Mouse (Mus musculus): ENCODE results near the gene Hist1h4c. TPM values are rescaled to one million over a fixed set of nuclear protein-coding genes. Genes with fewer than 3 reads are reported as not detected.

Gene Hist1h4c
- total and polyA plus RNA-seq, 2 experiments from 2014 or later: 4.6 to 1,400 TPM

- H3K9ac ChIP-seq (replicated peaks; ENCODE audit: low read length): no peak overlapping the region
- ATAC-seq (no peak), DNase-seq (ENCODE audit: low spot score) (no peak)
Observed at GRCm38 (mm10) chr13:23682623-23682946, 15.7 kb downstream of the Hist1h4c start.

GRCm38 (mm10) chr13:23681990-23682582 lies 16.2 kb downstream of the Hist1h4c start:
- no peaks in the 10 kb centered on the region for H3K27me3 ChIP-seq (ENCODE audit: insufficient read depth, low read length)
- TF ChIP-seq CTCF (IDR thresholded peaks at IDR 0.05; ENCODE audit: low read depth): no peak
- no peak overlapping the region for H3K27ac ChIP-seq
- no peak overlapping the region for H3K4me2 ChIP-seq (ENCODE audit: low read depth, low read length)
- H3K36me3 ChIP-seq (ENCODE audit: insufficient read depth, low read length): no peaks in the 10 kb centered on the region
- 92% methylated on average over 6 of the region's 6 CpGs for WGBS
- peaks cover 3% of the 10 kb centered on the region; the same call in 1 of the 2 replicates for H3K4me1 ChIP-seq (ENCODE audit: insufficient read depth, low read length)
- DNase-seq (ENCODE audit: low spot score): no peak
- H3K4me3 ChIP-seq (ENCODE audit: low read length): no peak overlapping the region
- no peak for ATAC-seq
- no peaks in the 10 kb centered on the region for H3K9me3 ChIP-seq (ENCODE audit: low read length)
- H3K9ac ChIP-seq (replicated peaks; ENCODE audit: low read length): no peak overlapping the region

More at GRCm38 (mm10) chr13:23682623-23682946, 15.7 kb downstream of the Hist1h4c start:
- Histone ChIP-seq H3K4me2 (ENCODE audit: low read depth, low read length) (peak overlapping the region; percentile 57), H3K36me3 (ENCODE audit: insufficient read depth, low read length) (no peaks in the 10 kb centered on the region), H3K27ac (peak overlapping the region; percentile 96; the same call in 1 of the 2 replicates), H3K27me3 (ENCODE audit: insufficient read depth, low read length) (no peaks in the 10 kb centered on the region), H3K4me3 (ENCODE audit: low read length) (no peak overlapping the region; the same call in 1 of the 2 replicates), H3K4me1 (ENCODE audit: insufficient read depth, low read length) (peaks cover 3% of the 10 kb centered on the region; the same call in 1 of the 2 replicates), H3K9me3 (ENCODE audit: low read length) (no peaks in the 10 kb centered on the region)
- WGBS: 47% methylated on average over 1 of the region's 1 CpGs
- no peak for TF ChIP-seq CTCF (IDR thresholded peaks at IDR 0.05; ENCODE audit: low read depth)

- no peaks in the 10 kb centered on the region for H3K9me3 ChIP-seq (ENCODE audit: low read length)
- no peak for DNase-seq (ENCODE audit: low spot score)
- no peak for ATAC-seq
- H3K4me2 ChIP-seq (ENCODE audit: low read depth, low read length): no peak overlapping the region
- H3K27ac ChIP-seq: no peak overlapping the region
- no peaks in the 10 kb centered on the region for H3K4me1 ChIP-seq (ENCODE audit: insufficient read depth, low read length)
- H3K27me3 ChIP-seq (ENCODE audit: insufficient read depth, low read length): no peaks in the 10 kb centered on the region
- no peak for TF ChIP-seq CTCF (IDR thresholded peaks at IDR 0.05; ENCODE audit: low read depth)
- no peak overlapping the region for H3K9ac ChIP-seq (replicated peaks; ENCODE audit: low read length)
- no peak overlapping the region for H3K4me3 ChIP-seq (ENCODE audit: low read length)
- H3K36me3 ChIP-seq (ENCODE audit: insufficient read depth, low read length): no peaks in the 10 kb centered on the region
- WGBS: 73% methylated on average over 3 of the region's 3 CpGs
Observed at GRCm38 (mm10) chr13:23662536-23662935, 35.7 kb downstream of the Hist1h4c start.

- no peaks in the 10 kb centered on the region for H3K9me3 ChIP-seq (ENCODE audit: low read length)
- WGBS: 67% methylated on average over 6 of the region's 6 CpGs
- no peak for TF ChIP-seq CTCF (IDR thresholded peaks at IDR 0.05; ENCODE audit: low read depth)
Observed at GRCm38 (mm10) chr13:23659636-23660366, 38.5 kb downstream of the Hist1h4c start.

More at GRCm38 (mm10) chr13:23659636-23660366, 38.5 kb downstream of the Hist1h4c start:
- Histone ChIP-seq H3K36me3 (ENCODE audit: insufficient read depth, low read length) (no peaks in the 10 kb centered on the region), H3K9ac (replicated peaks; ENCODE audit: low read length) (no peak overlapping the region), H3K4me2 (ENCODE audit: low read depth, low read length) (no peak overlapping the region), H3K27me3 (ENCODE audit: insufficient read depth, low read length) (no peaks in the 10 kb centered on the region), H3K4me3 (ENCODE audit: low read length) (no peak overlapping the region), H3K4me1 (ENCODE audit: insufficient read depth, low read length) (no peaks in the 10 kb centered on the region), H3K27ac (no peak overlapping the region)
- no peak for ATAC-seq
- no peak for DNase-seq (ENCODE audit: low spot score)

Small RNA genes lying within 50 kb of the gene (microRNA-seq; reads per million reads assigned to microRNA genes)
- gene Gm44314: 0 reads per million in 2 experiments
- gene Gm44350: 0 reads per million in 2 experiments

Other genes with a start within 250 kb of the Hist1h4c start
Only the 30 nearest of the 38 such genes appear.
- 544 and 673 TPM in 2 replicates for gene Hist1h3g, start 163.0 kb downstream of the Hist1h4c start, total RNA-seq (2014; rRNA removed)
- gene Hist1h3g, start 163.0 kb downstream of the Hist1h4c start, polyA plus RNA-seq (2015; fragmentation: Nextera tagmentation; extraction: Ambion mirVana): 1.4 and 2.2 TPM in 2 replicates
- gene Hist1h2bh, start 155.1 kb downstream of the Hist1h4c start, total RNA-seq (2014; rRNA removed): 65.9 and 103 TPM in 2 replicates
- 0.13 and 0.35 TPM in 2 replicates for gene Hist1h2bh, start 155.1 kb downstream of the Hist1h4c start, polyA plus RNA-seq (2015; fragmentation: Nextera tagmentation; extraction: Ambion mirVana)
- 466 and 603 TPM in 2 replicates for gene Hist1h3f, start 154.4 kb downstream of the Hist1h4c start, total RNA-seq (2014; rRNA removed)
- gene Hist1h3f, start 154.4 kb downstream of the Hist1h4c start, polyA plus RNA-seq (2015; fragmentation: Nextera tagmentation; extraction: Ambion mirVana): 0.16 and 0.54 TPM in 2 replicates
- gene Hist1h4f, start 146.8 kb downstream of the Hist1h4c start, total RNA-seq (2014; rRNA removed): 1,844 and 2,344 TPM in 2 replicates
- 0.89 TPM in 1 of 2 replicates, not detected in the other for gene Hist1h4f, start 146.8 kb downstream of the Hist1h4c start, polyA plus RNA-seq (2015; fragmentation: Nextera tagmentation; extraction: Ambion mirVana)
- 49.4 and 53.4 TPM in 2 replicates for gene Hist1h1d, start 145.2 kb downstream of the Hist1h4c start, total RNA-seq (2014; rRNA removed)
- gene Hist1h1d, start 145.2 kb downstream of the Hist1h4c start, polyA plus RNA-seq (2015; fragmentation: Nextera tagmentation; extraction: Ambion mirVana): 0.18 and 0.25 TPM in 2 replicates
- 528 and 734 TPM in 2 replicates for gene Hist1h3e, start 136.1 kb downstream of the Hist1h4c start, total RNA-seq (2014; rRNA removed)
- 1.3 and 2.8 TPM in 2 replicates for gene Hist1h3e, start 136.1 kb downstream of the Hist1h4c start, polyA plus RNA-seq (2015; fragmentation: Nextera tagmentation; extraction: Ambion mirVana)
- 221 and 249 TPM in 2 replicates for gene Hist1h2ae, start 127.2 kb downstream of the Hist1h4c start, total RNA-seq (2014; rRNA removed)
- gene Hist1h2ae, start 127.2 kb downstream of the Hist1h4c start, polyA plus RNA-seq (2015; fragmentation: Nextera tagmentation; extraction: Ambion mirVana): 12.2 and 13.8 TPM in 2 replicates
- gene Hist1h2bg, start 127.1 kb downstream of the Hist1h4c start, total RNA-seq (2014; rRNA removed): 1,151 and 1,635 TPM in 2 replicates
- gene Hist1h2bg, start 127.1 kb downstream of the Hist1h4c start, polyA plus RNA-seq (2015; fragmentation: Nextera tagmentation; extraction: Ambion mirVana): 2.6 and 5.2 TPM in 2 replicates
- gene Hist1h2bf, start 124.3 kb downstream of the Hist1h4c start, total RNA-seq (2014; rRNA removed): 695 and 1,354 TPM in 2 replicates
- 1.3 and 2.4 TPM in 2 replicates for gene Hist1h2bf, start 124.3 kb downstream of the Hist1h4c start, polyA plus RNA-seq (2015; fragmentation: Nextera tagmentation; extraction: Ambion mirVana)
- gene Hist1h2ad, start 124.1 kb downstream of the Hist1h4c start, total RNA-seq (2014; rRNA removed): 636 and 885 TPM in 2 replicates
- gene Hist1h2ad, start 124.1 kb downstream of the Hist1h4c start, polyA plus RNA-seq (2015; fragmentation: Nextera tagmentation; extraction: Ambion mirVana): 0.69 TPM in 1 of 2 replicates, not detected in the other
- 173 and 207 TPM in 2 replicates for gene Hist1h3d, start 122.7 kb downstream of the Hist1h4c start, total RNA-seq (2014; rRNA removed)
- gene Hist1h3d, start 122.7 kb downstream of the Hist1h4c start, polyA plus RNA-seq (2015; fragmentation: Nextera tagmentation; extraction: Ambion mirVana): 0.96 and 1.4 TPM in 2 replicates
- 1,614 and 2,187 TPM in 2 replicates for gene Hist1h4d, start 116.9 kb downstream of the Hist1h4c start, total RNA-seq (2014; rRNA removed)
- 36.9 and 39.6 TPM in 2 replicates for gene Hist1h4d, start 116.9 kb downstream of the Hist1h4c start, polyA plus RNA-seq (2015; fragmentation: Nextera tagmentation; extraction: Ambion mirVana)
- 262 and 304 TPM in 2 replicates for gene Hist1h2be, start 77.3 kb downstream of the Hist1h4c start, total RNA-seq (2014; rRNA removed)
- 0.30 and 0.41 TPM in 2 replicates for gene Hist1h2be, start 77.3 kb downstream of the Hist1h4c start, polyA plus RNA-seq (2015; fragmentation: Nextera tagmentation; extraction: Ambion mirVana)
- 281 and 348 TPM in 2 replicates for gene Hist1h1e, start 75.9 kb downstream of the Hist1h4c start, total RNA-seq (2014; rRNA removed)
- gene Hist1h1e, start 75.9 kb downstream of the Hist1h4c start, polyA plus RNA-seq (2015; fragmentation: Nextera tagmentation; extraction: Ambion mirVana): 20.1 and 21.9 TPM in 2 replicates
- 63.3 and 98.5 TPM in 2 replicates for gene Hist1h2ac, start 14.5 kb downstream of the Hist1h4c start, total RNA-seq (2014; rRNA removed)
- 0.30 and 0.38 TPM in 2 replicates for gene Hist1h2ac, start 14.5 kb downstream of the Hist1h4c start, polyA plus RNA-seq (2015; fragmentation: Nextera tagmentation; extraction: Ambion mirVana)
- gene Hist1h2bc, start 14.3 kb downstream of the Hist1h4c start, total RNA-seq (2014; rRNA removed): 189 and 295 TPM in 2 replicates
- gene Hist1h2bc, start 14.3 kb downstream of the Hist1h4c start, polyA plus RNA-seq (2015; fragmentation: Nextera tagmentation; extraction: Ambion mirVana): 36.1 and 46.1 TPM in 2 replicates
- 1.1 and 1.6 TPM in 2 replicates for gene Hist1h1t, start 2.6 kb downstream of the Hist1h4c start, total RNA-seq (2014; rRNA removed)
- gene Hist1h1t, start 2.6 kb downstream of the Hist1h4c start, polyA plus RNA-seq (2015; fragmentation: Nextera tagmentation; extraction: Ambion mirVana): not detected in 2 replicates
- gene Hfe, start 12.4 kb upstream of the Hist1h4c start, total RNA-seq (2014; rRNA removed): 3.2 and 11.1 TPM in 2 replicates
- gene Hfe, start 12.4 kb upstream of the Hist1h4c start, polyA plus RNA-seq (2015; fragmentation: Nextera tagmentation; extraction: Ambion mirVana): 7.9 and 8.6 TPM in 2 replicates
- 508 and 626 TPM in 2 replicates for gene Hist1h1c, start 40.4 kb upstream of the Hist1h4c start, total RNA-seq (2014; rRNA removed)
- gene Hist1h1c, start 40.4 kb upstream of the Hist1h4c start, polyA plus RNA-seq (2015; fragmentation: Nextera tagmentation; extraction: Ambion mirVana): 31.4 and 35.4 TPM in 2 replicates
- 1,362 and 1,480 TPM in 2 replicates for gene Hist1h3c, start 47.1 kb upstream of the Hist1h4c start, total RNA-seq (2014; rRNA removed)
- 1.6 and 2.1 TPM in 2 replicates for gene Hist1h3c, start 47.1 kb upstream of the Hist1h4c start, polyA plus RNA-seq (2015; fragmentation: Nextera tagmentation; extraction: Ambion mirVana)
- gene Hist1h2bb, start 48.3 kb upstream of the Hist1h4c start, total RNA-seq (2014; rRNA removed): 1,454 and 1,759 TPM in 2 replicates
- 0.49 and 0.55 TPM in 2 replicates for gene Hist1h2bb, start 48.3 kb upstream of the Hist1h4c start, polyA plus RNA-seq (2015; fragmentation: Nextera tagmentation; extraction: Ambion mirVana)
- gene Hist1h2ab, start 52.7 kb upstream of the Hist1h4c start, total RNA-seq (2014; rRNA removed): 349 and 438 TPM in 2 replicates
- 7.4 and 10.4 TPM in 2 replicates for gene Hist1h2ab, start 52.7 kb upstream of the Hist1h4c start, polyA plus RNA-seq (2015; fragmentation: Nextera tagmentation; extraction: Ambion mirVana)
- gene Hist1h3b, start 53.8 kb upstream of the Hist1h4c start, total RNA-seq (2014; rRNA removed): 956 and 1,079 TPM in 2 replicates
- gene Hist1h3b, start 53.8 kb upstream of the Hist1h4c start, polyA plus RNA-seq (2015; fragmentation: Nextera tagmentation; extraction: Ambion mirVana): 2.6 and 3.2 TPM in 2 replicates
- 334 and 514 TPM in 2 replicates for gene Hist1h4b, start 58.6 kb upstream of the Hist1h4c start, total RNA-seq (2014; rRNA removed)
- gene Hist1h4b, start 58.6 kb upstream of the Hist1h4c start, polyA plus RNA-seq (2015; fragmentation: Nextera tagmentation; extraction: Ambion mirVana): 1.3 and 2.8 TPM in 2 replicates
- 789 and 958 TPM in 2 replicates for gene Hist1h4a, start 62.8 kb upstream of the Hist1h4c start, total RNA-seq (2014; rRNA removed)
- 0.53 TPM in 1 of 2 replicates, not detected in the other for gene Hist1h4a, start 62.8 kb upstream of the Hist1h4c start, polyA plus RNA-seq (2015; fragmentation: Nextera tagmentation; extraction: Ambion mirVana)
- 2,055 and 2,536 TPM in 2 replicates for gene Hist1h3a, start 63.9 kb upstream of the Hist1h4c start, total RNA-seq (2014; rRNA removed)
- 1.5 and 2.1 TPM in 2 replicates for gene Hist1h3a, start 63.9 kb upstream of the Hist1h4c start, polyA plus RNA-seq (2015; fragmentation: Nextera tagmentation; extraction: Ambion mirVana)
- gene Hist1h1a, start 65.2 kb upstream of the Hist1h4c start, total RNA-seq (2014; rRNA removed): 223 and 241 TPM in 2 replicates
- gene Hist1h1a, start 65.2 kb upstream of the Hist1h4c start, polyA plus RNA-seq (2015; fragmentation: Nextera tagmentation; extraction: Ambion mirVana): 0.59 and 0.61 TPM in 2 replicates
- not detected in 2 replicates for gene Trim38, start 71.5 kb upstream of the Hist1h4c start, total RNA-seq (2014; rRNA removed)
- not detected in 2 replicates for gene Trim38, start 71.5 kb upstream of the Hist1h4c start, polyA plus RNA-seq (2015; fragmentation: Nextera tagmentation; extraction: Ambion mirVana)
- gene Slc17a2, start 108.5 kb upstream of the Hist1h4c start, total RNA-seq (2014; rRNA removed): not detected in 2 replicates
- gene Slc17a2, start 108.5 kb upstream of the Hist1h4c start, polyA plus RNA-seq (2015; fragmentation: Nextera tagmentation; extraction: Ambion mirVana): 0.10 TPM in 1 of 2 replicates, not detected in the other
- gene Slc17a3, start 141.0 kb upstream of the Hist1h4c start, total RNA-seq (2014; rRNA removed): not detected in 2 replicates
- not detected in 2 replicates for gene Slc17a3, start 141.0 kb upstream of the Hist1h4c start, polyA plus RNA-seq (2015; fragmentation: Nextera tagmentation; extraction: Ambion mirVana)

Measured in hindbrain, postnatal 0 days (tissue).